Mouse (Mus musculus) left cerebral cortex, postnatal 14 days (tissue): Measurements from ENCODE around the gene Scml4. TPM values are rescaled to one million over a fixed set of nuclear protein-coding genes. Genes with fewer than 3 reads are reported as not detected.
A peak's percentile ranks its signal among the peaks of the same experiment; 100 is the strongest.

ENCODE experiments used
- DNase-seq, 2 experiments: peaks; one replicate each; pipeline ENCODE4 v3.0.0; 2021 to 2022; ENCODE audit warnings: low spot score in 2 of 2, mixed read lengths in 1 of 2
- intact Hi-C: fragments of 180-260 bp; cut with DNase I; formaldehyde crosslinking; loops from one replicate; pipeline ENCODE4 v1.15.1; 2025
- total RNA-seq, 2 experiments: library from RNA; stranded (reverse); gene quantifications; 2 replicates each; pipeline ENCODE4 v1.2.3; 2021

Scml4 gene
- total RNA-seq, 2 experiments from 2014 or later, result 4.1 to 5.4 TPM

- intact Hi-C loops, result no loop called here
- DNase-seq, result no peak
Observed at GRCm38 (mm10) chr10:42856574-42856973, 3.6 kb upstream of the Scml4 start.

DNA sequence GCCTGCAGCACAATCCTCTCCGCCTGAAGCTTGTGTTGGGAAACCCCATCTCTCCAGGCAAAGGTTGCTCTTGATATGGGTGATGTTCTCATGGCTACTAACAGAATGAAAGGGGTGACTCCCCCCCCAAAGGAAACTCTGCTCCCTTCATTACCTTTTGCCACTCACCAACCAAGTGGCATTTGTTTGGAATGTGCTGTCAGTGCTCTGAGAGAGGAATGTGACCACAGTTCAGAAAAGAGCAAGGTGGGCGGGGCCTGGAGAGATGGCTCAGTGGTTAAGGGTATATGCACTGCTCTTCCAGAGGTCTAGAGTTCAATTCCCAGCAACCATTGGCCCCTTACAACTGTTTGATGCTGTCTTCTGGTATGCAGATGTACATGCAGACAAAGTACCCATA is 3.1 kb upstream of the Scml4 start:
- intact Hi-C loops, result no loop called here

DNA sequence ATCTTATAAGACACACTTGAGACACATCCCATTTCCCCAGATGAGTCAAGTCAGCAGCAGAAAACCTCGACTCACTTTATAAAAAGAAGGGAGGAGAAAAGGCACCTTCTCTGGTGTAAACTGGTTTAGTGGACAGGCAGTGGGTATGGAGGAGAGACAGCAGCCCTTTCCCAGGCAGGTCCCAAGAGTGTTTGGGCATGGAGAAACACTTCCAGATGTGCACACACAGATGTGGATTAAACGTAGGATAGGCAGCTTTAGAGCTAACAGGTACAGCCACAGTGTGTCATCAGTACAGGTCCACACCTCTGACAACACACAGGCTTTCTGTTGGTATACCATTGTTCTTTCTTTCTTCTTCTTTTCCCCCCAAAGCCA is 400 bp upstream of the Scml4 start:
- DNase-seq, result no peak
- intact Hi-C loops, result no loop called here

More for the DNA sequence above, 3.1 kb upstream of the Scml4 start:
- no peak for DNase-seq

DNA sequence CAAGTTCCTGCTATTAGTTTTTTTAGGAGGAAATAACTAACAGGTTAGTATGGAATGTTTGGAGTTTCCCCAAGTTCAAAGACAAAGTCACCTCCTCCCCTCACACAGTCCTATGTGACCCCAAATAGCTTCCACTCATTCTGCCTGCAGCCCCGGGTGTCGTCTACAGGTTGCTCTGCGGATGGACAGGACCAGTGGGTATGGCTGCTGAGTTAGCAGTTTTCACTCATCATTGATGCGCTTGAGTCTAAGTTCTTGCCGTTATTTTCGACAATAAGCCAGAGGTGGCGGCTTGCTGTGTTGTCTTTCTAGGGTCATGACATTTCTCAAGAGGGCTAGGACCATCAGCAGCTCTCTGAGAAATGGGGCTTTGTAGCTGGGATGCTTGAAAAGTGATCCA is 1.3 kb downstream of the Scml4 start:
- intact Hi-C loops, result no loop called here
- no peak for DNase-seq

GRCm38 (mm10) chr10:42862102-42862740 is 2.1 kb downstream of the Scml4 start:
- DNase-seq, result no peak
- intact Hi-C loops, result no loop called here

DNA sequence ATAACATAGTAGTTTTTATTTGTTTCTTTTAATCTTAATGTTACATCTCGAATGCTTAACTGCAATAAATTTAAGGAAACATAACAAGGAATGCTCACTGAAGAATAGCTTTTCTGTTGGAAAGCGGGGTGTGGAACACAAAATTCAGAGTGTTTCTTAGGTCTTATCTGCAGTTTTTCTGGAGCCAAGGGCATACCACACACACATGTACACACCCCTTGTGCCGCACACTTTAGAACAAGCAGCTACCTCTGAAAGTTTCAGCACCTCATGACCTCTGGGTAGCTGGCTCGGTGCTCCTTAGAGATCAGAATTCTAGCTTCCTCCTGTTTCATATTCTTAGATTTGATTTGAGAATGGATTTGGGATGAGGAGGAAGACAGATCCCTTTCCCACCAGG is 2.6 kb downstream of the Scml4 start:
- no peak for DNase-seq
- intact Hi-C loops, result no loop called here

DNA sequence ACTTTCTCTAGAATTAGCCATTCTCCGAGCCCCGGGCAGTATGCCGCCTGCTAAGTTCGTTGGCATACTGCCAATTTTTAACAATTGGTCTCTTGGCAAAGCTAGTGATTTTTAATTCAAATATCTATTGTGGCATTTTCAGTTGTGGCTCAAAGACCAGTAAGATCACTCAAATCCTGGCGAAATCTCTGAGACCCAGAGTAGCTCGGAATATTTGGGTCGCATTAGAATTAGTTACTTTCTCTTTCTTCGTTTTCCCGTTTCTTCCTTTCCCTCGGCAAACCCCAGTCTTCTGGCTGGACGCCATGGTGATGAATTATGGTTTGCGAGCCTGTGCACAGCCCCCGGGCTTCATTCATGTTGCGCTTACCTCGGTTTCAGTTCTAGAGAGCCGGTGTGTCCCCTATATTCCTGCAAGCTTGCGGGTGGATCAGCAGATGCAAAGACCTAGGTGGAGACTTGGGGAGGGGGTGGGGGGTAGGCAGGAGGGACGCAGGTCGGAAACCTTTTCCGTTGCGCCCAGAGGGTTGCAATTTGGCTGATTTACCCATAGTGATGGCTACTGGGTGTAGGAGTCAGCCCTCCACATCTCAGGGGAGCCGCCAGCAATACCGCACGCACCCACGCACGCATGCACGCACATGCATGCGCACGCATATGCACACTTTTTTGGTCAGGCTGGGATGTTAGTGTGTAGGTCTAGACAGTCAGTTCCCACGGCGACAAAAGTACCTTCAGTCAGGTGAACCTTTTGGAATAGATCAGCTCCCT is 3.6 kb downstream of the Scml4 start:
- intact Hi-C loops, result no loop called here
- peak; percentile 69 to 81 for DNase-seq

DNA sequence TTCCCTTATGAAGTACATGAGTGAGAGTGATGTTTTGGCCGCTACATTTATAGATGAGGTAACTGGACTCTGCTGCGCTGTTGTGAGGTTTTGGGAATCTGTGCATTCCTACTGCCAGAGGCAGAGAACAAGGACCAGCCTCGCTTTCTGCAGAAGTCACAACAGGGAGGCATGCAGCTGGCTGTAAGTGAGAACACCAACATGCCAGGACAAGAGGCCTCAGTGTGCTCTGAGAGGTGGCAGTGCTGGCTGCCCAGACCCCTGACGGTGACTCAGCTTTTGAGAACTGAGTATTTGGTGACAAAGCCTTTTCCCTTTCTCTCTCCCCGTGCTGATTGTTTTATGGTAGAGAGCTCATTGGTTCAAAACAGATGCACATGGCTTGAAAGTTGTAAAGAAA is 4.5 kb downstream of the Scml4 start:
- no peak for DNase-seq
- intact Hi-C loops, result no loop called here

DNA sequence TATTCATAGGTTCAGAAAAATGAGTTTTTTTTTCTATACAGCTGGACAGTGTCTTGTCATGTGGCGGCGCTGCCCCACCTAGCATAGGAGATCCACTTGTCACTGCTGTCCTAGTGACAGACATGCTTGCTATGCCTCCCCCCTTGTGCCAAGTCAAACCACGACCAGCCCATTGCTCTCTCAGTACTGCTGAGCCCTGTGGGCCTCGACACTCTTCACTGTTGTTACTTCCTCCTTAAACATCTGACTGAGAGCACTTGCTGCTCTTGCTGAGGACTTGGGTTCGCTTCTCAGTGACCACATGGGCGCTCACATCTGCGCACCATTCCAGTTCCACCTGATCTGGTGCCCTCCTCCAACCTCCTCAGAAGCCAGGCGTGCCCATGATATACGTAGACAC is 8.2 kb downstream of the Scml4 start:
- intact Hi-C loops, result no loop called here
- DNase-seq, result no peak

GRCm38 (mm10) chr10:42869467-42869866 is 9.3 kb downstream of the Scml4 start:
- no peak for DNase-seq
- intact Hi-C loops, result no loop called here

GRCm38 (mm10) chr10:42872269-42873010 is 12.3 kb downstream of the Scml4 start:
- intact Hi-C loops, result no loop called here
- DNase-seq, result peak in 1 of 2 experiments; percentile 12

DNA sequence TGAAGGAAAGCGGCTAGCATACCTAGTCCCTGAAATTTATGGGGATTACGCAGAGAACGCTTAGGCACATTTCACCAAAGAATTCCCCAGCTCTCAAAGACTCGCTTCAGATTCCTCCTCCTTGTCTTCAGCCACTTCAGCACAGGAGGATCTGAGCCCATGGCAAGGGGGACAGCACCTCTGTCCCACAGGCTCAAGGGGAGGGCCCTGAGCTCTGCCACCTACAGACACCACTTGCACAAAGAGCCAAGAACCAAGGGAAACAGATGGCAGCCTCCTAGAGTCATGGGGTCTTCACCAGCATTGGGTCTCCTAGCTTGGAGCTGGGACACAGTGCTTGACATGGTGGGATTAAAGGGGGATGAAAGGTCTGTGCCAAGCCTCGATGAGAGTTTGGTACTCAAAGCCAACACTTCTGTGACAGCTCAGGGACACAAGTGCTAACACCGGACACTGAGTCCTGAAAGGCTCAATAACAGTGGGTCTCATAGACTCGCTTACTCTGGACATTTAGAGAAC is 13.0 kb downstream of the Scml4 start:
- no peak for DNase-seq
- intact Hi-C loops, result no loop called here

- no peak for DNase-seq
- intact Hi-C loops, result no loop called here
Observed at GRCm38 (mm10) chr10:42876172-42876571, 16.0 kb downstream of the Scml4 start.

- no peak for DNase-seq
- intact Hi-C loops, result no loop called here
Observed at GRCm38 (mm10) chr10:42879269-42879681, 19.1 kb downstream of the Scml4 start.

DNA sequence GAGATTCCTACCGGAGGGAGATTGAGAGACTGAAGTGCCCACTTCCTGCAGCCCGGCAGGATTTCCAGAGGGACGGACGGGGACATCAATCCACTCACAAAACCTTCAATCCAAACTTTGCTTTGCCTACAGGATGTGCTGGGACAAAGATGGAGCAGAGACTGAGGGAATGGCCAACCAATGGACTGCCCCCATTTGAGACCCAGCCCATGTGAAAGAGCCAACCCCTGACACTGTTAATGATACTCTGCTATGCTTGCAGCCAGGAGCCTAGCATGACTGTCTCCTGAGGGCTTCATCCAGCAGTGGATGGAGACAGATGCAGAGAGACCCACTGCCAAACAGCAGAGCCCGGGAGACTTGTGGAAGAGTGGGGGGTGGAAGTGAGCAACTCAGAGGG is 19.5 kb downstream of the Scml4 start:
- intact Hi-C loops, result no loop called here
- no peak for DNase-seq

- DNase-seq, result no peak
- intact Hi-C loops, result no loop called here
Observed at GRCm38 (mm10) chr10:42887040-42887439, 26.9 kb downstream of the Scml4 start.

DNA sequence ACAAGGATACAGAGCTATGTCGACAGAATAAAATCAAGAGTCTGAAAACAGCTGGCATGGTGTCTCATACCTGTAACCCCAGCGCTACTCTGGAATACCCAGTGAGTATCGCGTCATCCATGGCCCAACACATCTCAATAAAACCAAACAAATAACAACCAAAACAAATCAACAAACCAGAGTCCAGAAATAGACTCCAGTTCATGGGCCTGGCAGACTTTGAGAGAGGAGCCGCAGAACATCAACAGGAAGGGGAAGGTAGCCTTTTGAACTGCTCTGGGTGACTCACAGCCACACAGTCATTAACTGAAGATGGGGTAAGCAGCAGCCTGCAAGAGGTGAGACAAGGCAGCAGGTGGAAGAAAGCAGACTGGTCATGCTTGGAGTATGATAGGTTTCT is 28.1 kb downstream of the Scml4 start:
- intact Hi-C loops, result no loop called here
- no peak for DNase-seq

- intact Hi-C loops, result no loop called here
- no peak for DNase-seq
Observed at GRCm38 (mm10) chr10:42890365-42890764, 30.2 kb downstream of the Scml4 start.

- no peak for DNase-seq
- intact Hi-C loops, result no loop called here
Observed at GRCm38 (mm10) chr10:42892250-42892649, 32.1 kb downstream of the Scml4 start.

DNA sequence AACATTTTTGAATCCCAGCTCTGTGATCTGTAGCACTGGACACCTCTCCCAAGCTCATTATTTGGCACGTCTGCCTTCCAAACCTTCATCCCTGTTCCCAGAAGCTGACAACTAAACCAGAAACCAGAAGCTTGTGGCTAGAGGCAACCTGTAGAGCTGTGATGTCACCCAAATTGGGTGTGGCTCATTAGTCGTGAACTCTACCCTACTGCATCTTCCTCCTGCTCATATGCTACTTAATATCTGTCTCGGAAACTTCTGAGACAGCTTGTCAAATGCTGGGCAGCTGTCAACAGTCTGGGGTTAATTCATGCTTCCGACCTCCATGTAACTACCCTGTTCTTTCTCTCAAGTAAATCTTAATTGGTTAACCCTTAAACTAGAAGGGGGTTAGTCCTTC is 32.8 kb downstream of the Scml4 start:
- DNase-seq, result no peak
- intact Hi-C loops, result no loop called here
